Mouse (Mus musculus): ENCODE results near the gene Oxld1. TPM values are rescaled to one million over a fixed set of nuclear protein-coding genes. Genes with fewer than 3 reads are reported as not detected.
"Not testable (repeated sequence)": the region's sequence is repeated elsewhere in the genome, so short reads cannot be mapped to it uniquely, and the experiment has no call there.

Oxld1 gene
- polyA plus RNA-seq, 1 experiment from 2014 or later, result 16.8 TPM

DNA sequence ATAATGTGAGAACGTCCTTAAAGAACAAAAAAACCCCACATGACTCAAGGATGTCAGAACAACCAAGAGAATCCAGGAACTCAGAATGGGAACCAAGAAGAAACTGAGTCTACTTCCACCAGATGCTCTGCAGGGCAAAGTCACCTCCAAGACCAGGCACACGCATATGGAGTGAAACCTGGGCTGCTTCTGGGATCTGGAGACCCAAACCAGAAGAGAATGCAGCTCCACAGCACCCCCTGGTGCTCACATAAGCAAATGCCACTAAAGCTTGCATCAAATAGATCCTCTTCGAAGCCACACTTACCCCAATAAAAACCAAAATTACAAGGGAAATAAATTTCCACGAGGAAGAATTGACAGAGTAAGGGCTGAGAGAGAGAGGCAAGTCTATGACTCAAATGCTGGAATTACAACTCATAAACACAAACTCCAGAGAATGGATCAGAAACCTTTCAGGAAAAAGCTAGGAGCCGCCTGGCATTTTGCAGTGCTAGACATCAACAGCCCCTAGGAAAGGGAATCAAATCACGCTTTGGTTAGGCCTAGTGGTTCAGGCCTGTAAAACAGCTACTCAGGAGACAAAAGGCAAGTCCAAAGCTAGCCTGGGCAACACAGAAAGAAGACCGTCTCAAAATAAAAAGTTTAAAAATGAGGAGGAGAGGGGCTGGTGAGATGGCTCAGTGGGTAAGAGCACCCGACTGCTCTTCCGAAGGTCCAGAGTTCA is 34.1 kb downstream of the Oxld1 start:
- 76% methylated on average over 9 of the region's 9 CpGs for WGBS

DNA sequence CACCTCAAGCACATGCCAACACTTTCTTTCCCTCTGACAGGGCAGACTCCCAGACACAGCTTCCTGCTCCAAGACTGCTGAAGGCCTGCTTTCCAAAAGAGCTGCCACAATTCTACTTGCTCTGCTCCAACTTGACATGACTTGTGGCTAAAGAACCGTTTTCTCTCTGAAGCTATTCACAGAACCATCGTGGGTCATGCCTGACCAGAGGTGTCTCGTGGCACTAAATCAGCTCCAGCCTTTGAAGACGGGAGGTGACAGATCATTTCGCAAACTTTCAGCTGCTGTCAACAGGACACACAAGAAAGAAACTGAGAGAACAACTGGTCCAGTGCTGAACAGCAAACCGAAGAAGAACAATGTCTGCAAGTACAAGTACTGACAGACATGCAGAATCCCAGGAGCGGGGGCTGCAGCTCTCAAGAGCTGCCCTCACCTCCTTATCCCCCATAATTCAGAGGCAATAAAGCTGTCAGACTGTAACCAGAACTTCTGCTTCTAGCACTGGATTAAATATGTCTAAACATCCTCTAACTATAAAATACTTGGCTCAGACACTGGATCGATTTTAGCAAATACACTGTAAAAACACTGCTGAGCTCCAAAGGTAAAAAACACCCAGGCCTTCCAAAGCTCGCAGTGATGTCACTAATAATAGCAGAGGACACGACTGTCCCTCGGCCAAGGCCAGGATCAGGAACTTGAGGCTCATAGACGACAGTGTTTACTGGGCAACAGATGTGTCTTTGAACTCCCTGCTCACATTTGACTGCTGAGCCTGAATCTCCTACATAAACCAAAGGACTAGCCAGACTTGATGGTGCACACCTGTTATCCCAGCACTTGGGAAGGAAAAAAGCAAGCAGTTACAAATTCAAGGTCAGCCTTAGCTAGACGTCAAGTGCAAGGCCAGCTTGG is 35.0 kb downstream of the Oxld1 start:
- peaks cover 45% of the 10 kb centered on the region for H3K36me3 ChIP-seq (ENCODE audit: control insufficient read depth, insufficient read depth, low read length)
- H3K9me3 ChIP-seq (ENCODE audit: control insufficient read depth, low read length), result no peaks in the 10 kb centered on the region
- H3K9ac ChIP-seq (ENCODE audit: low read depth, low read length), result no peak overlapping the region
- ATAC-seq (replicated peaks; ENCODE audit: low FRiP score) (no peak), DNase-seq (ENCODE audit: low spot score) (no peak)
- no peak overlapping the region for H3K4me3 ChIP-seq (ENCODE audit: low read depth, low read length)
- H3K27ac ChIP-seq (ENCODE audit: low read depth, low read length), result no peak overlapping the region
- no peaks in the 10 kb centered on the region for H3K4me1 ChIP-seq (replicated peaks; ENCODE audit: control insufficient read depth, insufficient read depth, low read length)
- no peaks in the 10 kb centered on the region for H3K27me3 ChIP-seq (replicated peaks; ENCODE audit: control insufficient read depth, insufficient read depth, low read length)
- no peak overlapping the region for H3K4me2 ChIP-seq
- WGBS, result 84% methylated on average over 13 of the region's 13 CpGs

More for the DNA sequence above, 34.1 kb downstream of the Oxld1 start:
- Histone ChIP-seq H3K9me3 (ENCODE audit: control insufficient read depth, low read length) (no peaks in the 10 kb centered on the region), H3K4me2 (no peak overlapping the region), H3K36me3 (ENCODE audit: control insufficient read depth, insufficient read depth, low read length) (peaks cover 42% of the 10 kb centered on the region), H3K9ac (ENCODE audit: low read depth, low read length) (no peak overlapping the region), H3K27ac (ENCODE audit: low read depth, low read length) (no peak overlapping the region), H3K4me3 (ENCODE audit: low read depth, low read length) (no peak overlapping the region), H3K4me1 (replicated peaks; ENCODE audit: control insufficient read depth, insufficient read depth, low read length) (no peaks in the 10 kb centered on the region), H3K27me3 (replicated peaks; ENCODE audit: control insufficient read depth, insufficient read depth, low read length) (no peaks in the 10 kb centered on the region)
- DNase-seq (ENCODE audit: low spot score) (no peak), ATAC-seq (replicated peaks; ENCODE audit: low FRiP score) (no peak)

DNA sequence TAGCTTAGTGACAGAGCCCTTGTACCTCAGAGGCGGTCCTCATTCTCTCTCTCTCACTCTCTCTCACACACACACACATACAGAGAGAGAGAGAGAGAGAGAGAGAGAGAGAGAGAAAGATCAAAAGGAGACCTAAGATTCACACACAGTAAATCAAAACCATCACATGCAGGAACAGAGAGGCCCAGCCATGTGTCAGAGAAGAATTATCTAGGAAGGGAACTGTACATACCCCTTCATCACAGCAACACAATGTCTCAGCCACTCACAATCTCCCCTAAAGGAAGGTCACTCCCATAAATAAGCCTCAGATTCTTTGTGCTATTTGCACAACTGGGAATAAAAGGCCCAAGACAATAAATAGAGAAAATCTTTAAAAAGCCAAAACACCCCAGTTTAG is 39.3 kb downstream of the Oxld1 start:
- H3K36me3 ChIP-seq (ENCODE audit: control insufficient read depth, insufficient read depth, low read length), result peaks cover 45% of the 10 kb centered on the region
- no peaks in the 10 kb centered on the region for H3K27me3 ChIP-seq (replicated peaks; ENCODE audit: control insufficient read depth, insufficient read depth, low read length)
- DNase-seq (ENCODE audit: low spot score) (no peak), ATAC-seq (replicated peaks; ENCODE audit: low FRiP score) (no peak)
- no peaks in the 10 kb centered on the region for H3K4me1 ChIP-seq (replicated peaks; ENCODE audit: control insufficient read depth, insufficient read depth, low read length)
- H3K9me3 ChIP-seq (ENCODE audit: control insufficient read depth, low read length), result no peaks in the 10 kb centered on the region
- H3K27ac ChIP-seq (ENCODE audit: low read depth, low read length), result no peak overlapping the region
- no peak overlapping the region for H3K4me2 ChIP-seq
- no peak overlapping the region for H3K9ac ChIP-seq (ENCODE audit: low read depth, low read length)
- H3K4me3 ChIP-seq (ENCODE audit: low read depth, low read length), result no peak overlapping the region
- 100% methylated on average over 1 of the region's 1 CpGs for WGBS

DNA sequence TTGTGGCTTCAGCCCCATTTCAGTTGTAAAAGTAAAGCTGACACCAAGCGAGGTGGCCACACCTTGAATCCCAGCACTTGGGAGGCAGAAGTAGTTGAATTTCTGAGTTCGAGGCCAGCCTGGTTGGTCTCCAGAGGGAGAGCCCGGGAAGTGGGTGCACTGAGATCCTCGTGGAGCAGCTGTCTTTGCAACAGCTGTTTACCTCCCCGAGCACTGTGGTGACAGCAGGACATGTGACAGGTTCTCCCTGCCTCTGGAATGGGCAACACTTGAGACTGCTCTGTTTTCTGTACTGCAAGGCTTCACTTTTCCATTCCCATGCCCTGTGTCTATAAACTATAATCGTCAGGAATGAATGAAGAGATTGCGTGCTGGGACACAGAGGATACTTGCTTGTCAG is 40.0 kb downstream of the Oxld1 start:
- Histone ChIP-seq H3K27ac (ENCODE audit: low read depth, low read length) (no peak overlapping the region), H3K9ac (ENCODE audit: low read depth, low read length) (no peak overlapping the region), H3K4me2 (no peak overlapping the region), H3K9me3 (ENCODE audit: control insufficient read depth, low read length) (no peaks in the 10 kb centered on the region), H3K4me3 (ENCODE audit: low read depth, low read length) (no peak overlapping the region), H3K4me1 (replicated peaks; ENCODE audit: control insufficient read depth, insufficient read depth, low read length) (no peaks in the 10 kb centered on the region), H3K27me3 (replicated peaks; ENCODE audit: control insufficient read depth, insufficient read depth, low read length) (no peaks in the 10 kb centered on the region), H3K36me3 (ENCODE audit: control insufficient read depth, insufficient read depth, low read length) (peaks cover 52% of the 10 kb centered on the region)
- DNase-seq (ENCODE audit: low spot score), result no peak
- WGBS, result 90% methylated on average over 7 of the region's 7 CpGs
- no peak for ATAC-seq (replicated peaks; ENCODE audit: low FRiP score)

DNA sequence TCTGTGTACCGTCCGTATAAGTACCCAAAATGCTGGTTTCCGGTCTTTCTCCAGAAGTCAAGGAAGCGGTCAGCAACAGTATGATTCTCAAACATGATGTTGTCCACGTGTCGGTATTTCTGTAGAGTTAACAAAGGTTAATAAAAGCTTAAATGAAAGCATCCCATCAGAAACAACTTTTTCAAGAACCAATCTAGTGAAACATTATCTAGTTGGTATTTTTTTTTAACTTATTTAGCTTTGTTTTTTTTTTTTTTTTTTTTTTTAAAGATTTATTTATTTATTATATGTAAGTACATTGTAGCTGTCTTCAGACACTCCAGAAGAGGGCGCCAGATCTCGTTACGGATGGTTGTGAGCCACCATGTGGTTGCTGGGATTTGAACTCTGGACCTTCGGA is 44.2 kb downstream of the Oxld1 start:
- ATAC-seq (replicated peaks; ENCODE audit: low FRiP score); H3K4me3 ChIP-seq (ENCODE audit: low read depth, low read length); H3K9ac ChIP-seq (ENCODE audit: low read depth, low read length); H3K27me3 ChIP-seq (replicated peaks; ENCODE audit: control insufficient read depth, insufficient read depth, low read length); H3K4me2 ChIP-seq; H3K27ac ChIP-seq (ENCODE audit: low read depth, low read length); H3K9me3 ChIP-seq (ENCODE audit: control insufficient read depth, low read length); DNase-seq (ENCODE audit: low spot score); H3K4me1 ChIP-seq (replicated peaks; ENCODE audit: control insufficient read depth, insufficient read depth, low read length): not testable (repeated sequence)
- 93% methylated on average over 7 of the region's 10 CpGs for WGBS
- peaks cover 66% of the 10 kb centered on the region for H3K36me3 ChIP-seq (ENCODE audit: control insufficient read depth, insufficient read depth, low read length)

Other genes with a start within 250 kb of the Oxld1 start
- gene Bahcc1, start 225.1 kb downstream of the Oxld1 start, polyA plus RNA-seq (2014; fragmentation: Nextera tagmentation; extraction: Ambion mirVana), result 6.7 and 8.8 TPM in 2 replicates
- 1,592 and 1,704 TPM in 2 replicates for gene Actg1, start 109.5 kb downstream of the Oxld1 start, polyA plus RNA-seq (2014; fragmentation: Nextera tagmentation; extraction: Ambion mirVana)
- 0.29 TPM in 1 of 2 replicates, not detected in the other for gene Fscn2, start 96.5 kb downstream of the Oxld1 start, polyA plus RNA-seq (2014; fragmentation: Nextera tagmentation; extraction: Ambion mirVana)
- gene Faap100, start 79.3 kb downstream of the Oxld1 start, polyA plus RNA-seq (2014; fragmentation: Nextera tagmentation; extraction: Ambion mirVana), result 22.8 and 23.2 TPM in 2 replicates
- gene Nploc4, start 20.4 kb downstream of the Oxld1 start, polyA plus RNA-seq (2014; fragmentation: Nextera tagmentation; extraction: Ambion mirVana), result 44.5 and 47.2 TPM in 2 replicates
- 0.10 TPM in 1 of 2 replicates, not detected in the other for gene Tspan10, start 15.4 kb downstream of the Oxld1 start, polyA plus RNA-seq (2014; fragmentation: Nextera tagmentation; extraction: Ambion mirVana)
- gene Pde6g, start 4.6 kb downstream of the Oxld1 start, polyA plus RNA-seq (2014; fragmentation: Nextera tagmentation; extraction: Ambion mirVana), result 0.18 and 0.51 TPM in 2 replicates
- 51.5 and 52.0 TPM in 2 replicates for gene Ccdc137, start within 50 bp of the Oxld1 start, polyA plus RNA-seq (2014; fragmentation: Nextera tagmentation; extraction: Ambion mirVana)
- gene Arl16, start 9.5 kb upstream of the Oxld1 start, polyA plus RNA-seq (2014; fragmentation: Nextera tagmentation; extraction: Ambion mirVana), result 39.1 and 40.2 TPM in 2 replicates
- gene Mrpl12, start 26.5 kb upstream of the Oxld1 start, polyA plus RNA-seq (2014; fragmentation: Nextera tagmentation; extraction: Ambion mirVana), result 252 and 266 TPM in 2 replicates
- gene Slc25a10, start 33.8 kb upstream of the Oxld1 start, polyA plus RNA-seq (2014; fragmentation: Nextera tagmentation; extraction: Ambion mirVana), result 65.5 and 70.6 TPM in 2 replicates
- gene Gcgr, start 72.6 kb upstream of the Oxld1 start, polyA plus RNA-seq (2014; fragmentation: Nextera tagmentation; extraction: Ambion mirVana), result 7.6 and 7.7 TPM in 2 replicates
- 117 and 123 TPM in 2 replicates for gene Mcrip1, start 91.7 kb upstream of the Oxld1 start, polyA plus RNA-seq (2014; fragmentation: Nextera tagmentation; extraction: Ambion mirVana)
- gene Ppp1r27, start 93.1 kb upstream of the Oxld1 start, polyA plus RNA-seq (2014; fragmentation: Nextera tagmentation; extraction: Ambion mirVana), result not detected in 2 replicates
- 648 and 680 TPM in 2 replicates for gene P4hb, start 115.2 kb upstream of the Oxld1 start, polyA plus RNA-seq (2014; fragmentation: Nextera tagmentation; extraction: Ambion mirVana)
- gene Arhgdia, start 123.6 kb upstream of the Oxld1 start, polyA plus RNA-seq (2014; fragmentation: Nextera tagmentation; extraction: Ambion mirVana), result 557 and 561 TPM in 2 replicates
- 601 and 617 TPM in 2 replicates for gene Alyref, start 140.3 kb upstream of the Oxld1 start, polyA plus RNA-seq (2014; fragmentation: Nextera tagmentation; extraction: Ambion mirVana)
- gene Anapc11, start 140.4 kb upstream of the Oxld1 start, polyA plus RNA-seq (2014; fragmentation: Nextera tagmentation; extraction: Ambion mirVana), result 200 and 208 TPM in 2 replicates
- gene Npb, start 150.4 kb upstream of the Oxld1 start, polyA plus RNA-seq (2014; fragmentation: Nextera tagmentation; extraction: Ambion mirVana), result 3.6 and 6.3 TPM in 2 replicates
- 165 and 175 TPM in 2 replicates for gene Pcyt2, start 159.9 kb upstream of the Oxld1 start, polyA plus RNA-seq (2014; fragmentation: Nextera tagmentation; extraction: Ambion mirVana)
- 48.6 and 54.8 TPM in 2 replicates for gene Sirt7, start 167.2 kb upstream of the Oxld1 start, polyA plus RNA-seq (2014; fragmentation: Nextera tagmentation; extraction: Ambion mirVana)
- gene Mafg, start 175.5 kb upstream of the Oxld1 start, polyA plus RNA-seq (2014; fragmentation: Nextera tagmentation; extraction: Ambion mirVana), result 32.6 and 34.8 TPM in 2 replicates
- gene Pycr1, start 185.7 kb upstream of the Oxld1 start, polyA plus RNA-seq (2014; fragmentation: Nextera tagmentation; extraction: Ambion mirVana), result 18.5 and 21.2 TPM in 2 replicates
- gene Myadml2, start 190.1 kb upstream of the Oxld1 start, polyA plus RNA-seq (2014; fragmentation: Nextera tagmentation; extraction: Ambion mirVana), result 0.34 and 0.60 TPM in 2 replicates
- gene Notum, start 203.1 kb upstream of the Oxld1 start, polyA plus RNA-seq (2014; fragmentation: Nextera tagmentation; extraction: Ambion mirVana), result 0.51 and 0.52 TPM in 2 replicates
- gene Aspscr1, start 214.9 kb upstream of the Oxld1 start, polyA plus RNA-seq (2014; fragmentation: Nextera tagmentation; extraction: Ambion mirVana), result 83.7 and 97.1 TPM in 2 replicates

Data from liver, embryonic 11.5 days (tissue).